Mouse (Mus musculus) cerebellum, adult 8-10 months (tissue): ENCODE results near the gene Strap.

Experiments used
- DNase-seq: peaks from one replicate; pipeline ENCODE4 v3.0.0; 2022

Strap gene

DNA sequence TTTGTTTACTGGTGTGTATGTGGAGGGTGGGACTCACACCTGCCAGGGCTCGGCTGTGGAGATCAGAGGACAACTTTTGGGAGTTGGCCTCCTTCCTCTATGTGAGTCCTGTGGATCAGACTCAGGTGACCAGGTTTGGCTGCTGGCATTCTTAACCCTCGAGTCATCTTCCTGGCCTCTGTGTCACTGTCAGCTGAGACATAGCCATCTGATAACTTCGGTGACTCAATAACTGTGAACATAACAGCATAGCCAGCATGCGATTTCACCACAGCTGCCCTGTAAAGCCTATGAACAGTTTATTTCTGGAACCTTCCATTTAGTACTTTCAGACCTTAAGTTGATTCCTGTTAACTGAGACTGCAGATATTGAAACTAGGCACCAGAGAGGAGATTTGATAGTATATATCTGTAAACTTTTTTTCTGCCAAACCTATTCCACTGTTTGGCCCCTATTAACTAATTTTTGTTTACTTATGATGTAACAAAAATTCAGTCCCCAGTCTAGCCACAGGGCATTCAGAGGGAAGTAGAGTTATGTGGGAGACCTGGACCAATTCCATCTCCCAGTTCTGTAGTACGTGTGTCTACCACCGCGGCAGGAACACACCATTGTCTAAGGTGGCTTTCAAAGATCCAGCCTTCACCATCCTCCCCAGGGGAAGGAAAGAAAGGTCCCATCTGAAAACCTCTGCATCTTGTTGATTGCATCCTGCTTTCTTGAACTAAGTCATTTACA, 49.2 kb downstream of the Strap start:
- DNase-seq = no peak

DNA sequence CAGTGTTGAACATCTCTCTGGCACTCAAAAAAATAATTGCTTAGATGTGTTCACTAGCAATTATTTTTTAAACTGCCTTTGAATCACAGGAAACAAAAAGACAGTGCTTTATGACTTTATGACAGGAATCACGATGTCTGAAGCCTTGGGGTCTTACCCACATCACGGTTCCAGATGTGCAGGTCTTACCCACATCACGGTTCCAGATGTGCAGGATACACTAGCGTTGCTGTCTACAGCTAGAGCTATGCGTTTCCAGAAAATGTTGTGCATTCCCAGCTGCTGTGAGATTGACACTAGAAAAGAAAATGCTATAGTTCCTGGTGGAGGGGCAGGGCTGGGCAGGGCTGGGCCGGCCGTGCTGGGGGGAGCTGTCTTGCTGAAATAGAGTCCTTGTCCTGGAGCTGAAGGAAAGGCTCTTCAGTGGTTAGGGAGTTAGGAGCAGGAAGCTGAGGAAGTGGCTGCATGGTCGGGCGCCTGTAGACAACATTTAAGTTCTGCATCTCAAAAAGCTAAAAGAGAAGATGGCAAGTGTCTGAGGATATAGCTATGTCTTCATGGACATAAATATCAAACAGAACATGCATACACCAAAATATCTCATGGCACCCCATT, 54.2 kb downstream of the Strap start:
- no peak for DNase-seq

DNA sequence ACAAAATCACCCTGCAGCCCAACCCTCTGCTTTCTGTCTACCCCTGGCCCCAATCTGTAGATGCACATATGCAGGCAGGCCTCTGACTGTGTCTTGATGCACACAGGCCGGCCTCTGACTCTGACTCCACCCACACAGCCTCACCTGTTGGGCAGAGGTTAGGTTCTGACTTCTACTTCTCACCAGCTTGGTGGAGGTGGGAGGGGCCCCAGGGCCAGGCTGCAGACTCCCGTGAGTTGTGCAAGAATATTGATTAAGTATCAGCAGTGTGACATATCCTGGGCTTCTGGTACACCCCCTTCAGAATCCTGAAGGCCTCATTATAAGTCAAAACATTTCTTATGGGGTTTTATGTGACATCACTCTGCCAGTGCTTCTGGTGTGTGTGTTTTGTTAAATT, 54.8 kb downstream of the Strap start:
- DNase-seq = no peak

DNA sequence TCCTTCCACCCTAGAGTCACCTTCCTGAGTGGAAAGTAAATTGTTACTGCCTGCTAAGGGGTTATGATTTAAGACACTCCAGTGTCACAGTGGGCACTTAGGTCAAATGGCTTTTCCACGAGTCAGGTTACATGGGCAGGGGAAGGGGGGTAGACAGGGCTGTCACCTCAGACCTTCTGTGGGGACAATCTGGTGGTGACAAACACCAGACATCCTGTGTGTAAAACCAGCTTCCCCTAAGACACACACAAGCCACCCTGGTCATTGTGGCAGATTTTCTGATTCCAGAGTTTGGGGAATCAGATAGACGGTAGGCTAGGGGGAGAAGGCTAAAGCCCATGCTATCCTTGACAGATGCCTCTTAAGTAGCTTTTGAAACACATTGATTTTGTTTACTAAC, 60.6 kb downstream of the Strap start:
- no peak for DNase-seq

DNA sequence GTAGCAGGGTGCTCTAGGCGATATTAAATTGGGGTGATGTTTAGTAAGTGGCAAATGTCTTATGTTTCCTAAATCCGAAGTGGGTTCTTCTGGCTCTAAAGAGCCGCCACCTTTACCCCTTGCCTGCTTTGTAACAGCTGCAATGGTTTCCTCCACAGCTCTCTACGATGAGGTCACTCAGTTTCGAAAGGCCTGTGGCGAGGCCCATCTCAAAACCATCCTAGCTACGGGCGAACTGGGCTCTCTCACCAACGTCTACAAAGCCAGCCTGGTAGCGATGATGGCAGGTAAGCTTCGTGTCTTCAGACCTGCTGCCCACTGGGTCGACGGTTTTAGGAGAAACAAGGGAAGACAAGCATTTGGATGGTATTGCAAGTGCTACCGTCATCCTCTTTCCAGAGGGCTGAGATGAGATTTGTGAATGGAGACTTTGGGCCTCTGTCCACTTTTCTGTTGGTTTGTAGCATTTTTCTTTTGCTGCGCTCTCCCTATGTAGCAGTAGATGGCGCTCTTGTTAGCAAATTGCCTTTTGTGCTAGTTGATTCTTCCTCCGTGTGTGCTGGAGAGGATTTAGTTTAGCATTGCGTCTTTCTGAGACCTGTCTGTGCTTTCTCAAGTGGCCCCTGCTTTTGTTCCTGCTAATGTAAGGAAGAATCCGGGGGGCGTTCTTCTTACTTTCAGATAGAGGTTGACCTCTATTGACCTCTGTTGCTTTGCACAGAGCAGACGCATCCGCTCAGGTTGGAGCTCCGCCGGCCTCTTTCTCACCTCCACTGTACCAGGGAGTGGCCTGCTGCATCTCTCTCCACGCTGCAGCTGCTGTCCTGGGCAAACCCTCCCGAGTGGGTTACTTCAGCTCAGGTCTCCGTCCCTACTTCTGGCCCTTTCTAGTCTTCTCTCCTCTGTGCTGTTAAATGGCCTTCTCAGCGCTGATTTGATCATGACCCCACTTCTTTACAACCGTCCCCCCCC, 62.0 kb downstream of the Strap start:
- DNase-seq = no peak

DNA sequence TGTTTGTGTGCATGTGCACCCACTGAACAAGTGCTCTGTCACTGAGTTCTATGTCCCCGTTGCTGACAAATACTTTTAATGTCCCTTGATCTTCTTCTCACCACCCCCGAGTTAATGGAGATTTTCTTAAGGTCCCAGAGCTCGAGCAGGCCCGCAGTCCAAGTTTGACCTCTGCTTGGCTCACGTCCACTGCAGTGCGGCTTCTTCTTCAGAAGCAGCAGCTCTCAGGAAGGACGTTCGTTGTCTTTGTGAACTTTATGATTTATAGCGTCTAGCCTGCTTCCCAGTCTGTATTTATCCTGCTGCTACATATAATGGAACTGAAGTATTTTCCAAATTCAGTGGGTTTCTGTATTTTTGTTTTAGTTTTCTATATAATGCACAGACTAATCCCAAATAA, 64.4 kb downstream of the Strap start:
- DNase-seq = no peak
